In the genomic region with DNA sequence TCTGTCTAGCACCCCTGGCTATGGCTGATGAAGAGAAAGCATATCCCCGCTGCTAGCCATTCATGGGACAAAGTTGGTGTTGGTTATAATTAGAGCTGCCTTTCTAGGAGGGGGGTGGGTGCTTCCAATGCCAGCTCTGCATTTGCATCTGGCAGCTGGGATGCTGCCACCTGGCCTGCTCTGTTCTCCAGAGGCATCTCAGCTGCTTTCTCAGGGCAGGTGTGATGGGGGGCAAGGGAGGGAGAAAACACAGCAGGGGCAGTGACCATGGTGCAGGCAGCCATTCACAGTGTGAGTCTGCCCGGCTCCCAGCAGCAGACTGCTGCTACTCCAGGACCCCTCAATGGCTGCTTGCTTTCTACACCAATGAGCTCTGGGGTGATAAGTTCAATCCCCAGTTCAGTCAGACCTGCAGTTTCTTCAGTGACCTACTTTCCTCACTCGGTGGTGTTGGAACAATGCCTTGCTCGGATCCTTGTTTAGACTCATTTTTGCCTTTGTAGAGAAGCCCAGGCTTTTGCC, we compare ENCODE assay signal across 9 mouse cellular contexts.
DNase-seq lines count a peak whose midpoint lies in the region; ATAC-seq and TF ChIP-seq lines count a peak whose summit lies in the region.
"Had no signal": no experiment of that assay in that cellular context is flagged by ENCODE, and none has a peak within 500 bp of the region (broad histone marks: within the 10 kb centered on the region; RNA-seq: fewer than 3 reads in every experiment).

No protein-coding gene starts in this region.

- ATAC-seq in midbrain, embryonic 11.5 days (ENCODE audit: low FRiP score) = 0 out of 2 replicates have a peak, but pooled peaks have one; percentile 28
- no peak for ATAC-seq in midbrain, embryonic 14.5 days (ENCODE audit: low FRiP score, low TSS enrichment)
- ATAC-seq in forebrain, embryonic 15.5 days (replicated peaks) = peak; percentile 39
- ATAC-seq in heart, postnatal 0 days (ENCODE audit: insufficient read depth, low read depth) = peak; percentile 65
- ATAC-seq in frontal cortex, adult (ENCODE audit: low TSS enrichment) = no peak

- WGBS in midbrain, embryonic 11.5 days = 16% methylated on average over 4 of the region's 4 CpGs
- WGBS in midbrain, embryonic 14.5 days = 16% methylated on average over 4 of the region's 4 CpGs
- WGBS in forebrain, embryonic 15.5 days = 6% methylated on average over 4 of the region's 4 CpGs
- WGBS in heart, postnatal 0 days = 24% methylated on average over 4 of the region's 4 CpGs

- H3K36me3 ChIP-seq in midbrain, embryonic 11.5 days (ENCODE audit: control insufficient read depth, insufficient read depth, low read length) = no peaks in the 10 kb centered on the region
- no peaks in the 10 kb centered on the region for H3K36me3 ChIP-seq in midbrain, embryonic 14.5 days (ENCODE audit: control insufficient read depth, insufficient read depth, low read length)
- no peaks in the 10 kb centered on the region for H3K36me3 ChIP-seq in forebrain, embryonic 15.5 days
- no peaks in the 10 kb centered on the region for H3K36me3 ChIP-seq in heart, postnatal 0 days (replicated peaks; ENCODE audit: control insufficient read depth, insufficient read depth, low read length)
- H3K36me3 ChIP-seq: stomach, embryonic 15.5 days had no signal

- H3K4me1 ChIP-seq in midbrain, embryonic 11.5 days (ENCODE audit: control insufficient read depth, insufficient read depth, low read length) = peaks cover 15% of the 10 kb centered on the region
- peaks cover 30% of the 10 kb centered on the region for H3K4me1 ChIP-seq in midbrain, embryonic 14.5 days (ENCODE audit: control insufficient read depth, insufficient read depth, low read length)
- H3K4me1 ChIP-seq in forebrain, embryonic 15.5 days = peaks cover 59% of the 10 kb centered on the region
- H3K4me1 ChIP-seq in heart, postnatal 0 days (ENCODE audit: control insufficient read depth, insufficient read depth) = peaks cover 15% of the 10 kb centered on the region
- H3K4me1 ChIP-seq: stomach, embryonic 15.5 days had no signal

- no peaks in the 10 kb centered on the region for H3K9me3 ChIP-seq in midbrain, embryonic 11.5 days (ENCODE audit: control insufficient read depth, low read length)
- H3K9me3 ChIP-seq in midbrain, embryonic 14.5 days (ENCODE audit: control insufficient read depth, low read length) = no peaks in the 10 kb centered on the region
- H3K9me3 ChIP-seq in forebrain, embryonic 15.5 days = no peaks in the 10 kb centered on the region
- no peaks in the 10 kb centered on the region for H3K9me3 ChIP-seq in heart, postnatal 0 days (replicated peaks; ENCODE audit: control insufficient read depth, low read length)
- H3K9me3 ChIP-seq: stomach, embryonic 15.5 days had no signal

- no peaks in the 10 kb centered on the region for H3K27me3 ChIP-seq in midbrain, embryonic 11.5 days (ENCODE audit: control insufficient read depth, insufficient read depth, low read length)
- H3K27me3 ChIP-seq in midbrain, embryonic 14.5 days (ENCODE audit: control insufficient read depth, insufficient read depth, low read length) = no peaks in the 10 kb centered on the region
- H3K27me3 ChIP-seq in forebrain, embryonic 15.5 days = no peaks in the 10 kb centered on the region
- no peaks in the 10 kb centered on the region for H3K27me3 ChIP-seq in heart, postnatal 0 days (ENCODE audit: control insufficient read depth, insufficient read depth, low read length)
- H3K27me3 ChIP-seq: stomach, embryonic 15.5 days had no signal

- DNase-seq in midbrain, embryonic 11.5 days (ENCODE audit: low spot score, missing footprints) = peak; percentile 71
- no peak for DNase-seq in midbrain, embryonic 14.5 days
- DNase-seq in heart, postnatal 0 days (ENCODE audit: low spot score) = peak; percentile 67
- DNase-seq in retina, embryonic 14.5 days (ENCODE audit: low spot score) = peak; percentile 68
- no peak for DNase-seq in adrenal gland, postnatal 10 days
- DNase-seq in liver = no peak

- no peak overlapping the region for H3K4me3 ChIP-seq in midbrain, embryonic 11.5 days (ENCODE audit: low read depth, low read length)
- H3K4me3 ChIP-seq in midbrain, embryonic 14.5 days (replicated peaks; ENCODE audit: low read depth, low read length) = no peak overlapping the region
- no peak overlapping the region for H3K4me3 ChIP-seq in forebrain, embryonic 15.5 days
- H3K4me3 ChIP-seq in heart, postnatal 0 days (ENCODE audit: low read depth, low read length) = peak overlapping the region; percentile 11; the same call in 1 of the 2 replicates
- H3K4me3 ChIP-seq: stomach, embryonic 15.5 days had no signal

- no peak overlapping the region for H3K9ac ChIP-seq in midbrain, embryonic 11.5 days (ENCODE audit: low read length)
- no peak overlapping the region for H3K9ac ChIP-seq in midbrain, embryonic 14.5 days (replicated peaks; ENCODE audit: low read length)
- no peak overlapping the region for H3K9ac ChIP-seq in forebrain, embryonic 15.5 days (replicated peaks)
- H3K9ac ChIP-seq in heart, postnatal 0 days (replicated peaks; ENCODE audit: low read depth, low read length) = no peak overlapping the region
- H3K9ac ChIP-seq: stomach, embryonic 15.5 days had no signal

- TF ChIP-seq CTCF in heart, postnatal 0 days (IDR thresholded peaks at IDR 0.05; ENCODE audit: low read depth) = 0 out of 2 replicates have a peak, but pooled peaks have one; percentile 1

- H3K4me2 ChIP-seq in midbrain, embryonic 11.5 days = no peak overlapping the region
- H3K4me2 ChIP-seq in midbrain, embryonic 14.5 days (ENCODE audit: low read length) = no peak overlapping the region
- no peak overlapping the region for H3K4me2 ChIP-seq in forebrain, embryonic 15.5 days (replicated peaks)
- peak overlapping the region; percentile 43; the same call in 1 of the 2 replicates for H3K4me2 ChIP-seq in heart, postnatal 0 days (ENCODE audit: low read depth, low read length)
- H3K4me2 ChIP-seq: stomach, embryonic 15.5 days had no signal

- H3K27ac ChIP-seq in midbrain, embryonic 11.5 days (ENCODE audit: low read depth, low read length) = no peak overlapping the region
- no peak overlapping the region for H3K27ac ChIP-seq in midbrain, embryonic 14.5 days (replicated peaks; ENCODE audit: low read depth, low read length)
- H3K27ac ChIP-seq in forebrain, embryonic 15.5 days (replicated peaks) = 0 out of 2 replicates have a peak overlapping the region, but pooled peaks have one; percentile 15
- peak overlapping the region; percentile 79 for H3K27ac ChIP-seq in heart, postnatal 0 days (ENCODE audit: low read depth)
- H3K27ac ChIP-seq: stomach, embryonic 15.5 days had no signal

- TF ChIP-seq EP300 in heart, postnatal 0 days (IDR thresholded peaks at IDR 0.05; ENCODE audit: low read depth) = no peak

Comparison
In these comparisons a context has a peak if more than half of its experiments do, and no peak if none do; other contexts are left out.
1. ATAC-seq: peak in midbrain, embryonic 11.5 days (single experiment), forebrain, embryonic 15.5 days (single experiment) and heart, postnatal 0 days (single experiment); none in midbrain, embryonic 14.5 days (single experiment) and frontal cortex, adult (single experiment).
2. DNase-seq: peak in midbrain, embryonic 11.5 days (single experiment), heart, postnatal 0 days (single experiment) and retina, embryonic 14.5 days (single experiment); none in midbrain, embryonic 14.5 days (single experiment), adrenal gland, postnatal 10 days (single experiment) and liver (single experiment).
3. H3K27ac ChIP-seq: peak in forebrain, embryonic 15.5 days (single experiment) and heart, postnatal 0 days (single experiment); none in midbrain, embryonic 11.5 days (single experiment) and midbrain, embryonic 14.5 days (single experiment).